22 mouse cellular contexts compared by ENCODE assay signal in genomic region chr1:78422576-78422975, GRCm38 (mm10).
A peak's percentile ranks its signal among the peaks of the same experiment; 100 is the strongest.
DNase-seq lines count a peak whose midpoint lies in the region; ATAC-seq and TF ChIP-seq lines count a peak whose summit lies in the region.
"Had no signal": no experiment of that assay in that cellular context is flagged by ENCODE, and none has a peak within 500 bp of the region (broad histone marks: within the 10 kb centered on the region; RNA-seq: fewer than 3 reads in every experiment).

No protein-coding gene starts in this region.

- H3K4me1 ChIP-seq in megakaryocyte, embryonic 14.5 days = peaks cover 90% of the 10 kb centered on the region
- peaks cover 1% of the 10 kb centered on the region; the same call in 1 of the 2 replicates for H3K4me1 ChIP-seq in bone marrow, adult 2 months (ENCODE audit: control insufficient read depth, insufficient read depth, low read length)

- peak; percentile 16 for DNase-seq in thymus, postnatal 14 days
- no peak for DNase-seq in thymus, postnatal 36 days
- peak; percentile 79 for DNase-seq in splenic B cell, adult 2 months (ENCODE audit: low read depth, low spot score)
- DNase-seq in layer of hippocampus, adult 18-20 months (ENCODE audit: low spot score in 2 of 2) = no peak
- DNase-seq: adrenal gland, postnatal 14 days; cerebellum, adult 11-12 months; cerebellum, postnatal 14 days; gastrocnemius, adult 2 months; heart, postnatal 14 days; lung, postnatal 10 days had no signal

- peaks cover 62% of the 10 kb centered on the region for H3K36me3 ChIP-seq in megakaryocyte, embryonic 14.5 days (replicated peaks; ENCODE audit: low read length)
- no peaks in the 10 kb centered on the region for H3K36me3 ChIP-seq in splenic B cell, adult 2 months (ENCODE audit: control insufficient read depth, insufficient read depth, low read length, poor library complexity, severe bottlenecking)

- TF ChIP-seq CTCF in bone marrow, adult 2 months (IDR thresholded peaks at IDR 0.05; ENCODE audit: control insufficient read depth, insufficient read depth, low read length) = no peak

- H3K27me3 ChIP-seq in megakaryocyte, embryonic 14.5 days (replicated peaks) = no peaks in the 10 kb centered on the region
- H3K27me3 ChIP-seq in splenic B cell, adult 2 months (ENCODE audit: control insufficient read depth, insufficient read depth, low read length, poor library complexity, severe bottlenecking) = no peaks in the 10 kb centered on the region
- H3K27me3 ChIP-seq: heart, embryonic 12.5 days; hindbrain, embryonic 15.5 days; limb, embryonic 13.5 days; neural tube, embryonic 13.5 days had no signal

- no peaks in the 10 kb centered on the region for H3K9me3 ChIP-seq in megakaryocyte, embryonic 14.5 days
- H3K9me3 ChIP-seq: forebrain, embryonic 10.5 days; G1E; heart, embryonic 12.5 days; hindbrain, embryonic 15.5 days; limb, embryonic 13.5 days; neural tube, embryonic 13.5 days had no signal

- WGBS in bone marrow, adult 2 months = 72% methylated on average over 2 of the region's 2 CpGs

- peak overlapping the region; percentile 65 for H3K27ac ChIP-seq in bone marrow, adult 2 months (ENCODE audit: control insufficient read depth, insufficient read depth, low read depth, low read length, poor library complexity)
- H3K27ac ChIP-seq: forebrain, embryonic 10.5 days; gastrocnemius, adult 2 months; hindbrain, embryonic 15.5 days; limb, embryonic 13.5 days; liver, embryonic 14.5 days; neural tube, embryonic 13.5 days had no signal

- H3K4me3 ChIP-seq in megakaryocyte, embryonic 14.5 days (replicated peaks) = peak overlapping the region; percentile 80
- H3K4me3 ChIP-seq in bone marrow, adult 2 months (replicated peaks; ENCODE audit: control insufficient read depth, low read depth, low read length) = no peak overlapping the region
- H3K4me3 ChIP-seq: forebrain, embryonic 10.5 days; gastrocnemius, adult 2 months; heart, embryonic 12.5 days; hindbrain, embryonic 15.5 days; limb, embryonic 13.5 days; neural tube, embryonic 13.5 days had no signal

- no peak for ATAC-seq in megakaryocyte, adult 5-6 weeks (ENCODE audit: poor library complexity, severe bottlenecking)
- ATAC-seq in megakaryocyte progenitor cell, adult 5-6 weeks (replicated peaks; ENCODE audit: poor library complexity) = no peak
- ATAC-seq: intestine, postnatal 0 days had no signal

- TF ChIP-seq POLR2A in bone marrow, adult 2 months (IDR thresholded peaks at IDR 0.05; ENCODE audit: borderline replicate concordance, control insufficient read depth, low read depth, low read length) = no peak

Comparison
In these comparisons a context has a peak if more than half of its experiments do, and no peak if none do; other contexts are left out.
1. DNase-seq: peak in thymus, postnatal 14 days (single experiment) and splenic B cell, adult 2 months (single experiment); none in thymus, postnatal 36 days (0 of 2) and layer of hippocampus, adult 18-20 months (0 of 2).